Mouse (Mus musculus) spleen, postnatal 10 days (tissue): Measurements from ENCODE around the gene Msh6.
"Not testable (repeated sequence)": the region's sequence is repeated elsewhere in the genome, so short reads cannot be mapped to it uniquely, and the experiment has no call there.

Experiments
- DNase-seq, 2 experiments: peaks; one replicate each; pipeline ENCODE4 v3.0.0; 2021 to 2022; ENCODE audit warnings: low spot score in 2 of 2

Gene Msh6

GRCm38 (mm10) chr17:87974629-87975228, at the start of gene Msh6:
Gene Msh6 (plus strand): TSS chr17:87975062.
- DNase-seq = peak; percentile 83 to 90

DNA sequence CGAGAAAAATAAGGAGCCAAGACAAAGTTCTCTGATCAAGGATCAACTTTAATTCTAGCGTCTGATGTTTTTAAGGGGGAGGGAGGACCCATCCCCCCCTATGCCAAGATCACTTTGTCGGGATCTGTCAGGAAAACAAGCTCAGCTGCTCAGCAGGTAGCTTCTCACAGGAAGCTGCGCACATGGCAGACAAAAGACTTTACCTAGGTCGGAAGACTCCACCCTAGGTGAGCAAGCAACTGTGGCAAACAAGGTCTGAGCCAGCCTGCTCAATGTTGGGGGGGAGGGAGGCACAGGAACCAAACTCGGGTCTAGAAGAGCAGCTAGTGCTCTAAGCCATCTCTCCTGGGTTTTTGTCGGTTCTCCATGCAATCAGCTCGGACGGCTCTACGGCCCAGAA, 40.5 kb upstream of the Msh6 start:
- no peak for DNase-seq

- DNase-seq = no peak
These were observed 40.1 kb upstream of the Msh6 start for GRCm38 (mm10) chr17:87934736-87935135.

DNA sequence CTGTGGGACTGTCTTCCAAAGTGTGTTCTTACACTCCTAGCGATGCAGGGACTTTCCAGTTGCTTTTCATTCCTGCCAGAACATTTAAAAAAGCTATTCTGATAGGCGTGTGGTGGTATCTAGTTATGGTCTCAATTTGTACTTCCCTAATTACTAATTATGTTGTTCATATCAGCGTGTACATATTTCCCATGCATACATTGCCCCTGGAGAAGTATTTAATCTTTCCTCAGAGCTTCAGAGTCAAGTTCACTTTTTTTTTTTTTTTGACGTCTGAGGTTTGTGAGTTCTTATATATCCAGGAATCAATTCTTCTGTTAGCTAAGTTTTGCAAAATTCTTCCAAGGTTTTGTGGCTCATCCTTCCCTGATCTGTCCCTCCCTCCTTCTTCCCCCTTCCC, 38.7 kb upstream of the Msh6 start:
- no peak for DNase-seq

DNA sequence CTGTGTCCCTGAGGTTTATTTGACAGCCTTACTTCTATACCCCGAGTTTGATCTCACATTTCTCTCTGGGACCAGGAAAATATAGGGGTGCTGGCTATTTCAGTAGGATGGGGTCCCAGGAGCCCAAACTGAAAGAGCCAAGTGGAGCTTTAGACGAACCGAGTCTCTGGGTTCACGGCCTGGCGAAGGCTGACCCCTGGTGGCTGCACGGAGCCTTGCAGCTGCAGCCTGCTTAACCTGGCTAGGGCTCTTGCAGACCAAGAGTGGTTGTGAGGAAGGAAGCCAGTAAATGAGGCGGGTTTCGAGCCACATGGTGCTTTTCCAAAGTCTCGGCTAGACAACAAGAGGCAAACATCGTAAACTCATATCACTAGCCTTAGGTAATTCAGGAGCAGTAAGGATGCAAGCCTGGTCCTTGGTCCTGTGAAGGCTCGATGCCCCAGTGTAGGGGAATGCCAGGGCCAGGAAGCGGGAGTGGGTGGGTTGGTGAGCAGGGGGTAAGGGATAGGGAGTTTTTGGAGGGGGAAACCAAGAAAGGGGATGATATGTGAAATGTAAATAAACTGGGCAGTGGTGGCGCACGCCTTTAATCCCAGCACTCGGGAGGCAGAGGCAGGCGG, 25.8 kb upstream of the Msh6 start:
- DNase-seq = peak; percentile 63 to 77

GRCm38 (mm10) chr17:87954618-87955124, 20.2 kb upstream of the Msh6 start:
- DNase-seq = not testable (repeated sequence)

DNA sequence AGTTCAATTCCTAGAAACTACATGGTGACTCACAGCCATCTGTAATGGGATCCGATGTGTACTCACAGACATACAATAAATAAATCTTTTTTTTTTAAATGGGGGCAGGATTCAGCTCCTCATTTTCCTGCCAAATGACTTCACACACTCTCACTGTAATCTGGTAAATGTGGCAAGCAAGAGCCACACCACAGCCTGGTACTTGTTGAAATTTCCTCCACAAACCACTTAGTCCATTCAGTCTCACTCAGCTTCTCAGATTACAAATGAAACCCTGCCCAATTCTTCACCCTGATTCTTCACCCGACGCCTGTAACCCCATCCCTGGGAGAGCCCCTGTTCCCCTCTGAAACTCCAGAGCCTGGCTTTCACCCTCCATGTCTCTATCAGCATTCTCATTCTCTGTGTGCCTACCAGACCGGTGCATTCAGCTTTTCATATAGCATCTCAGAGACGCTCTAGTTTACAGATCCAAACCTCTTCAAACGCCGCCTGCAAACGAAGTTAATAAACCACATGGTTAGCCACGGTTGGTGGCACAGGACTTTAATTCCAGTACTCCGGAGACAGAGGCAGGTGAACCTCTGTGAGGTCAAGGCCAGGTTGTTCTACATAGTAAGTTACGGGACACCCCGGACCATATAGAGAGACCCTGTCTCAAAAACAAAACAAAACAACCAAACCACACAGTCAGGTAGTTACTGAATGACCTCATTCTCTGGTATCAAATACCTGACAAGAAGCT, 17.6 kb upstream of the Msh6 start:
- no peak for DNase-seq

GRCm38 (mm10) chr17:87958283-87958682, 16.6 kb upstream of the Msh6 start:
- peak in 1 of 2 experiments; percentile 30 for DNase-seq

- not testable (repeated sequence) for DNase-seq
These were observed 15.5 kb upstream of the Msh6 start for GRCm38 (mm10) chr17:87959406-87959805.

DNA sequence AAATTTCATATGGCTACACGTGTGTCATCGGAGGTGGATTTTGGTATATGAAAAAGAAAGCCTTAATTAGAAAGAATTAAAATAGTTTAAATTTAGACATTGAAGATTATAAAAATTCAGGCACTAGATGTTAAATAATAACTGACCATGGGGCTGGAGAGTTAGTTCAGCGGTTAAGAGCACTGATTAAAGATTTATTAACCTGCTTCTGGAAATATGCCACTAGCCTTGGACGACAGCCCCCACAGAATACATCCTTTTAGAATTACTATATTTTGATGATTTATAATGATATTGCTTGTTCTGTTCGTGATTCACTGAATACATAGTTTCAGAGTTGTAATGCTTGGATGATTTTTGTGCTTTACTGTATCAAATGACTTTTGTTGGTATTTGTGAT, 14.9 kb upstream of the Msh6 start:
- not testable (repeated sequence) for DNase-seq

DNA sequence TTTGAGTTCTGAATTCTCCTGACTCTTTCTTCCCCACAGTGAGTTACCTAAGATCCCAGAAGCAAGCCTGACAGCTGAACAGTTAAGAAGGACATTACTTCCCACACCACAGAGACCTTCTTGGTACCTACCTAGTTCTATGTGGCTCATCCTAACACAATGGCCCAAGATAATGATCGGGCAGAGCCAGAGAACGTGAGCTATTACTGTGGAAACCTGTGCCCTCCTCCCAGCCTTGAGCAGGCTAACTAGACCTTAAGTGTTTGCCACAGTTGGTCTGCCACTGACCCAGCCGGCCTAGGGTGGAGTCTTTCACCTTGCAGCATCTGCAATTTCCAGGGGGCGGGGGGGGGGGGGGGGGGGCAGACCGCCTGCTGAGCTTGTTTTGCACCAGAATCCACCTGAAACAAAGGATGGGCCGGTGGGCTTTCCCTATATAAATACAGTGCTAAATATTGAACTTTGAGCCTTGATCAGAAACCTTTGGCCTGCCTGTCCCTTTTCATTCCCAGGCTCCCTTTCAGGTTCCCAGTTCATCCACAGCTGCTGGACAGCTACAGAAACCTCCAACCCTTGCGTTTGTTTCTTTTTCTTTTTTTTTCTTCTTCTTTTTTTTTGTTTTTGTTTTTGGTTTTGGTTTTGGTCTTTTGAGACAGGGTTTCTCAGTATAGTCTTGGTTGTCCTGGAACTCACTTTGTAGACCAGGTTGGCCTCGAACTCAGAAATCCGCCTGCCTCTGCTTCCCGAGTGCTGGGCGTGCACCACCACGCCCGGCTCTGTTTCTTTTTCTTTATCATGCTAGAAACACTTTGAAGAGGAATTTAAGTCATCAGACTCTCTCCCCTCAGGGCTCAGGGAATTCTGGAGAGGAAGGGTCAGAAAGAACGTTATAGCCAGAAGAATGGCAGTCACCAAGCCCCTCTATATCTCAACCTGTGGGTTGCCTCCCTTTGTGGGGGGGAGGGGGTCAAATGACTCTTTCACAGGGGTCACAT, 11.5 kb upstream of the Msh6 start:
- no peak for DNase-seq

GRCm38 (mm10) chr17:87968483-87968926, 6.4 kb upstream of the Msh6 start:
- not testable (repeated sequence) for DNase-seq

DNA sequence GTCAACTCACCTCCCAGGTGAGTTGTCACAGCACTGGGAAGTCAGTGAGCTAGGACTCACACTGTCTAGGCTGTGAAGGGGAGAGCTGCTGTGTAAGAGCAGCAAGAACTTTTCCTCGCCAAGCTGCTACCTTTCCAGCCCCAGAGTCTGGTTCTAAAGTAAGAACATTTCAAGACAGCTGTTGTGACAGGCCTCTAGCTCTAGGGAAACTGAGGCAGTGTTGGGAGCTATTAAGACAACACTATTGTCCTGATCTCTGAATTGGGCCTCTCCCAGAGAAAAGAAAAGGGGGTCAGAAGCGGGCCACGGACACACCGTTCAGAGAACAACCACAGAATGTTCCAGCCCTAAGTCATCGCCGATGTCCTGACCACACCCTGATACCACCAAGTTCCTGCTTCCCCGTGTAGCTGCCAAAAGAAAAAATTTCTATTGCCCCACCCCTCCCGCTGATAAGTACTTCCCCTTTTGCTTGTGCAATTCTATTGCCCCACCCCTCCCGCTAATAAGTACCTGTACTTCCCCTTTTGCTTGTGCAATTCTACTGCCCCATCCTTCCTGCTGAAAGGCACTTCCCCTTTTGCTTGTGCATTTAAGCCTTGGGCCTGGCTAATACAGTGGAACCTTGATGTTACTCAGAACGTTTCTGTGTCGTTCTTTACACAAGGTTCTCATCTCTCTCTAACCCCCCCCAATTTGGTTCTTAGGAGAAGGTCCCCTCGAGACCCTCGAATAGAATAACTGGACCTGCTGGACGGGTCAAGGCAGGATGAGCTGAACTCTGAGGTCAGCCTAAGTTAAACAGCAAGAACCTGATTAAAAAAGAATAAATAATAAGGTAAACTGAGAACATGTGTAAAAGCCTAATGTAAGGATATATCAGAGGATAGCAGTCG, 2.9 kb upstream of the Msh6 start:
- not testable (repeated sequence) for DNase-seq

DNA sequence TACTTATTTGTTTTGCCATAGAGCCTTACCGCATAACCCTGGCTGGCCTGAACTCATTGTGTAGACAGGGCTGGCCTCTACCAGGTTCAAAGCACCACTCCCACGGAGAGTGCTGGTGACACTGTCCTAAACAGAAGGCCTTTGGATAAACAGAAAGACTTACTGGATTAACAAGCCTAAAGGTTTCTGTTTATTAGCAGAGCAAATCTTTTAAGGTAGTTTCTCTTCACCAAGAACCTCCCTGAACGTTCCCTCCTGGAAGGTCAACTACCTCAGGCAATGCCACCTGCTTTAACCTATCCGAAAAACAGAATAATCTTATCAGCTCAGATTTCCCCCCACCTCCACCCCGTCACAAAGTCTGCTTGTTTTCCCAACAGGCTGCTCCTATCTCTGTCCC, 2.0 kb upstream of the Msh6 start:
- no peak for DNase-seq

GRCm38 (mm10) chr17:87973261-87974167, 1.3 kb upstream of the Msh6 start:
- DNase-seq = no peak

DNA sequence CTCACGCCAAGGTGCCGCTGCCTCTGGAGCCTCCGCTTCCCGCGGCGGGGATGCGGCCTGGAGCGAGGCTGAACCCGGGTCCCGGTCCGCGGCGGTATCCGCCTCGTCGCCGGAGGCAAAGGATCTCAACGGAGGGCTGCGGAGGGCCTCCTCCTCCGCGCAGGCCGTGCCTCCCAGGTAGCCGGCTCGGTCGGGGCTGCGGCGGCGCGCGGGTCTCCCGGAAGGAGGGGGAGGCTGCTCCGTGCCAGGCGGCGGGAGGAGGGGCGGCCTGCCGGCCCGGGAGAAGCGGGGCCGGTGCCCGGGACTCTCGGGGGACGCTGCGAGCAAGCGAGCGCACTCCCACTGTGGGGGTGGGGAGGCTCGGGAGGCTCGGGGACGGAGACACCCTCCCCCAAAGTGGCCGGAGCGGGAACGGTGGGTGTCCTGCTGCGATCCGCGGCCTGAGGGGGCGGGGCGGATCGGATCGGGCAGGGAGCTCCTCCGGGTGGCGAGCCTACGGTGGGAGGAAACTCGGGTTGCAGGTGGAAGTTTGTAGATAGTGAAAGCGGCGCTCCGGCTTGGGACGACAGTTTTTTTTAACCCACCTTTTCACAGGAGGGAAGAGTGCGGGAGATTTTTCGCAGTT, 479 bp downstream of the Msh6 start:
- peak in 1 of 2 experiments; percentile 82 for DNase-seq

- peak in 1 of 2 experiments; percentile 21 for DNase-seq
These were observed 1.4 kb downstream of the Msh6 start for GRCm38 (mm10) chr17:87976154-87976806.

DNA sequence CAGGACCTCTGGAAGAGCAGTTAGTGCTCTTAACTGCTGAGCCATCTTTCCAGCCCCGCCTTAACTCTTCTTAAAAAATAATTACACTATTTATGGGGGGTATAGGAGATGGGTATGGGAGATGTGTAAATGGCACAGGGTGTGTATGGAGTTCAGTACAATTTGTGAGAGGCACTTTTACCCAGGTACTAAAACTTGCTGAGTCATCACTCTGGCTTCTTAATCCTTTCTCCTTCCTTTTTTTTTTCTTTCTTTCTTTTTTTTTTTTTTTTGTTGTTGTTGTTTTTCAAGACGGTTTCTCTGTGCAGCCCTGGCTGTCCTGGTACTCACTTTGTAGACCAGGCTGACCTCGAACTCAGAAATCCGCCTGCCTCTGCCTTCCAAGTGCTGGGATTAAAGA, 2.1 kb downstream of the Msh6 start:
- not testable (repeated sequence) for DNase-seq
